Mouse (Mus musculus) embryonic facial prominence, embryonic 14.5 days (tissue): ENCODE data around the gene Nfx1. TPM values are rescaled to one million over a fixed set of nuclear protein-coding genes. Genes with fewer than 3 reads are reported as not detected.

Experiments used
- ATAC-seq: fragments of 200-750 bp; cut with Nextera tagmentation; 2 replicates; pipeline ENCODE4 v1.8.0; 2017; ENCODE audit warnings: low read depth, moderate number of reproducible peaks, moderate TSS enrichment
- DNase-seq: peaks from one replicate; pipeline ENCODE4 v3.0.0-alpha.2; 2015; ENCODE audit warnings: low spot score
- H3K27ac ChIP-seq: fragments of 300-500 bp; sonication (generic); replicated peaks from 2 replicates; pipeline ENCODE4 v1.5.1; 2014; ENCODE audit warnings: low read depth, mild to moderate bottlenecking, low read length, moderate library complexity
- H3K27me3 ChIP-seq: fragments of 300-500 bp; sonication (generic); replicated peaks from 2 replicates; pipeline ENCODE4 v1.6.1; 2014; ENCODE audit warnings: low read length; ENCODE audit not compliant: control insufficient read depth, insufficient read depth
- H3K36me3 ChIP-seq: fragments of 300-500 bp; sonication (generic); 2 replicates; pipeline ENCODE4 v1.6.1; 2014; ENCODE audit warnings: low read length, mixed read lengths; ENCODE audit not compliant: control insufficient read depth, insufficient read depth
- H3K4me1 ChIP-seq: fragments of 300-500 bp; sonication (generic); 2 replicates; pipeline ENCODE4 v1.6.1; 2014; ENCODE audit warnings: antibody characterized with exemption, low read length; ENCODE audit not compliant: control insufficient read depth, insufficient read depth
- H3K4me2 ChIP-seq: fragments of 300-500 bp; sonication (generic); 2 replicates; pipeline ENCODE4 v1.6.1; 2014; ENCODE audit warnings: low read depth, mild to moderate bottlenecking, low read length, moderate library complexity, mixed read lengths
- H3K4me3 ChIP-seq: fragments of 300-500 bp; sonication (generic); 2 replicates; pipeline ENCODE4 v1.5.1; 2014; ENCODE audit warnings: low read depth, mild to moderate bottlenecking, low read length
- H3K9ac ChIP-seq: fragments of 300-500 bp; sonication (generic); 2 replicates; pipeline ENCODE4 v1.6.1; 2014; ENCODE audit warnings: low read depth, mild to moderate bottlenecking, low read length, moderate library complexity, mixed read lengths
- H3K9me3 ChIP-seq: fragments of 300-500 bp; sonication (generic); 2 replicates; pipeline ENCODE4 v1.6.1; 2016; ENCODE audit warnings: low read length; ENCODE audit not compliant: control insufficient read depth
- WGBS: fragments of 180-500 bp; shearing (Covaris S2); extraction: QIAGEN DNeasy Blood & Tissue Kit; methylation state at CpG from one replicate; pipeline ENCODE4 v1.1.7; 2014; 5-methylcytosine and 5-hydroxymethylcytosine counted together
- polyA plus RNA-seq: library from polyadenylated mRNA; unstranded; fragments of >200 nt; fragmentation: Nextera tagmentation; extraction: Ambion mirVana; gene quantifications from 2 replicates; pipeline ENCODE4 v1.2.1, GENCODE M21; 2014

Gene Nfx1
- polyA plus RNA-seq, 1 experiment from 2014 or later: 78.4 TPM

GRCm38 (mm10) chr4:40969161-40969560 is 1.5 kb upstream of the Nfx1 start:
- ATAC-seq: no peak
- 78% methylated on average over 4 of the region's 4 CpGs for WGBS
- no peak overlapping the region for H3K4me3 ChIP-seq
- no peak overlapping the region for H3K27ac ChIP-seq
- H3K4me2 ChIP-seq: no peak overlapping the region
- H3K4me1 ChIP-seq: peaks cover 11% of the 10 kb centered on the region; the same call in 1 of the 2 replicates
- DNase-seq: no peak
- H3K9me3 ChIP-seq: no peaks in the 10 kb centered on the region
- H3K36me3 ChIP-seq: peaks cover 41% of the 10 kb centered on the region
- no peak overlapping the region for H3K9ac ChIP-seq
- no peaks in the 10 kb centered on the region for H3K27me3 ChIP-seq

GRCm38 (mm10) chr4:40969781-40970591 is 720 bp upstream of the Nfx1 start:
- DNase-seq (no peak), ATAC-seq (peak; percentile 17; the same call in 1 of the 2 replicates)
- H3K4me1 ChIP-seq: peaks cover 11% of the 10 kb centered on the region; the same call in 1 of the 2 replicates
- H3K9ac ChIP-seq: peak overlapping the region; percentile 93
- 12% methylated on average over 11 of the region's 13 CpGs for WGBS
- peaks cover 34% of the 10 kb centered on the region for H3K36me3 ChIP-seq
- H3K27me3 ChIP-seq: no peaks in the 10 kb centered on the region
- peak overlapping the region; percentile 77 for H3K4me2 ChIP-seq
- H3K9me3 ChIP-seq: no peaks in the 10 kb centered on the region
- peak overlapping the region; percentile 94 for H3K4me3 ChIP-seq
- peak overlapping the region; percentile 96 for H3K27ac ChIP-seq

- H3K4me1 ChIP-seq: peaks cover 11% of the 10 kb centered on the region; the same call in 1 of the 2 replicates
- no peaks in the 10 kb centered on the region for H3K27me3 ChIP-seq
- H3K4me2 ChIP-seq: peak overlapping the region; percentile 77
- H3K9me3 ChIP-seq: no peaks in the 10 kb centered on the region
- H3K36me3 ChIP-seq: peaks cover 29% of the 10 kb centered on the region
- H3K4me3 ChIP-seq: peak overlapping the region; percentile 94
- peak overlapping the region; percentile 96 for H3K27ac ChIP-seq
- ATAC-seq (no peak; the same call in 1 of the 2 replicates), DNase-seq (no peak)
- peak overlapping the region; percentile 93 for H3K9ac ChIP-seq
- WGBS: 0% methylated on average over 16 of the region's 16 CpGs
Measured at GRCm38 (mm10) chr4:40970592-40970841, 189 bp upstream of the Nfx1 start.

GRCm38 (mm10) chr4:40971744-40972143 is 1.0 kb downstream of the Nfx1 start:
- peak overlapping the region; percentile 93 for H3K9ac ChIP-seq
- DNase-seq (peak; percentile 50), ATAC-seq (no peak)
- H3K27ac ChIP-seq: peak overlapping the region; percentile 96
- no peaks in the 10 kb centered on the region for H3K9me3 ChIP-seq
- peak overlapping the region; percentile 94 for H3K4me3 ChIP-seq
- H3K4me2 ChIP-seq: peak overlapping the region; percentile 77
- peaks cover 26% of the 10 kb centered on the region for H3K36me3 ChIP-seq
- no peaks in the 10 kb centered on the region for H3K27me3 ChIP-seq
- WGBS: 22% methylated on average over 13 of the region's 13 CpGs
- peaks cover 11% of the 10 kb centered on the region; the same call in 1 of the 2 replicates for H3K4me1 ChIP-seq

- Histone ChIP-seq H3K4me2 (no peak overlapping the region), H3K4me1 (peaks cover 11% of the 10 kb centered on the region; the same call in 1 of the 2 replicates), H3K27ac (no peak overlapping the region), H3K36me3 (peaks cover 35% of the 10 kb centered on the region), H3K9me3 (no peaks in the 10 kb centered on the region), H3K4me3 (no peak overlapping the region), H3K27me3 (no peaks in the 10 kb centered on the region), H3K9ac (no peak overlapping the region)
- WGBS: 92% methylated on average over 1 of the region's 1 CpGs
- ATAC-seq (no peak), DNase-seq (no peak)
Measured at GRCm38 (mm10) chr4:40974011-40974410, 3.3 kb downstream of the Nfx1 start.

- Histone ChIP-seq H3K27me3 (no peaks in the 10 kb centered on the region), H3K27ac (no peak overlapping the region), H3K4me2 (no peak overlapping the region), H3K9me3 (no peaks in the 10 kb centered on the region), H3K4me3 (no peak overlapping the region), H3K36me3 (peaks cover 51% of the 10 kb centered on the region), H3K9ac (no peak overlapping the region), H3K4me1 (peaks cover 7% of the 10 kb centered on the region; the same call in 1 of the 2 replicates)
- DNase-seq (no peak), ATAC-seq (no peak)
- WGBS: 93% methylated on average over 3 of the region's 3 CpGs
Measured at GRCm38 (mm10) chr4:40975678-40976077, 5.0 kb downstream of the Nfx1 start.

- Histone ChIP-seq H3K4me2 (no peak overlapping the region), H3K27ac (no peak overlapping the region), H3K9me3 (no peaks in the 10 kb centered on the region), H3K27me3 (no peaks in the 10 kb centered on the region), H3K4me1 (peaks cover 7% of the 10 kb centered on the region; the same call in 1 of the 2 replicates), H3K4me3 (no peak overlapping the region), H3K36me3 (peaks cover 61% of the 10 kb centered on the region), H3K9ac (no peak overlapping the region)
- DNase-seq (no peak), ATAC-seq (no peak)
- 91% methylated on average over 10 of the region's 10 CpGs for WGBS
Measured at GRCm38 (mm10) chr4:40976651-40977050, 5.9 kb downstream of the Nfx1 start.

- H3K27me3 ChIP-seq: no peaks in the 10 kb centered on the region
- ATAC-seq (no peak), DNase-seq (no peak)
- no peak overlapping the region for H3K4me3 ChIP-seq
- no peak overlapping the region for H3K9ac ChIP-seq
- peaks cover 84% of the 10 kb centered on the region for H3K36me3 ChIP-seq
- H3K27ac ChIP-seq: no peak overlapping the region
- no peaks in the 10 kb centered on the region for H3K4me1 ChIP-seq
- no peak overlapping the region for H3K4me2 ChIP-seq
- H3K9me3 ChIP-seq: no peaks in the 10 kb centered on the region
- 89% methylated on average over 1 of the region's 1 CpGs for WGBS
Measured at GRCm38 (mm10) chr4:40979430-40979829, 8.7 kb downstream of the Nfx1 start.

GRCm38 (mm10) chr4:40982486-40982885 is 11.8 kb downstream of the Nfx1 start:
- no peak for ATAC-seq
- Histone ChIP-seq H3K9me3 (no peaks in the 10 kb centered on the region), H3K27me3 (no peaks in the 10 kb centered on the region), H3K4me3 (no peak overlapping the region), H3K4me1 (no peaks in the 10 kb centered on the region), H3K27ac (no peak overlapping the region), H3K4me2 (no peak overlapping the region), H3K9ac (peak overlapping the region; percentile 19; the same call in 1 of the 2 replicates), H3K36me3 (peaks cover 96% of the 10 kb centered on the region)
- 68% methylated on average over 3 of the region's 3 CpGs for WGBS
- no peak for DNase-seq
